Mouse (Mus musculus) bone marrow macrophage, adult 2 months (primary cell): Measurements from ENCODE around the gene Brd1.

Experiments
- CTCF ChIP-seq: IDR thresholded peaks from 2 replicates; pipeline ENCODE4 v1.5.1; 2012; ENCODE audit warnings: low read depth, mild to moderate bottlenecking, low read length, moderate library complexity
- POLR2A ChIP-seq: IDR thresholded peaks from 2 replicates; pipeline ENCODE4 v1.6.1; 2012; ENCODE audit warnings: mild to moderate bottlenecking, low read depth, low read length, borderline replicate concordance

DNA sequence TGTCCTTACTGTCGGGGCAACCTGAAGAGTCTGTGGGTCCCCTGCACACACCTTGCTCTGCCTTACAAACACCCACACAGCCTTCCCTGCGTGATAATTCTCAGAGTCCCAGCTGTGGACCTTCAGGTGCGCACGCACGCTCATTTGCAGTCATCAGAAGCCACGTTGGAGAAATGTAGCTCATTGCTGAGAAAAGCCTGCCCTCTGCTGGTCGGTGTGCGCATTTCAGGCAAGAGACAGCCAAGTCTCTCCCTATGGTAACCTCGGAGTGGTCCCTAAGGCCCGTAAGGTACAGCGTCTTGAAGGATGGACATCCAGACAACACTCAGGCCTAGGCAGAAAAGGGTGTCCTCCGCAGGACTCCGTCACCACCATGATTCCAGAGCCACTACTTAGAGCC is 83.0 kb downstream of the Brd1 start:
- TF ChIP-seq CTCF (peak; percentile 71), POLR2A (no peak)
